Mouse (Mus musculus) limb, embryonic 15.5 days (tissue): ENCODE results near the gene Ankrd28. TPM values are rescaled to one million over a fixed set of nuclear protein-coding genes. Genes with fewer than 3 reads are reported as not detected.

Source experiments
- ATAC-seq: fragments of 200-750 bp; cut with Nextera tagmentation; 2 replicates; pipeline ENCODE4 v1.8.0; 2017; ENCODE audit warnings: low read depth, moderate TSS enrichment; ENCODE audit not compliant: insufficient number of reproducible peaks, low FRiP score, low TSS enrichment
- H3K27ac ChIP-seq: fragments of 300-500 bp; sonication (generic); 2 replicates; pipeline ENCODE4 v1.5.1; 2015; ENCODE audit warnings: moderate library complexity, mild to moderate bottlenecking, inconsistent platforms
- H3K27me3 ChIP-seq: fragments of 300-500 bp; sonication (generic); 2 replicates; pipeline ENCODE4 v1.6.1; 2015; ENCODE audit warnings: inconsistent platforms
- H3K36me3 ChIP-seq: fragments of 300-500 bp; sonication (generic); 2 replicates; pipeline ENCODE4 v1.6.1; 2015; ENCODE audit warnings: inconsistent platforms
- H3K4me1 ChIP-seq: fragments of 300-500 bp; sonication (generic); 2 replicates; pipeline ENCODE4 v1.6.1; 2015; ENCODE audit warnings: inconsistent platforms
- H3K4me2 ChIP-seq: fragments of 300-500 bp; sonication (generic); 2 replicates; pipeline ENCODE4 v1.6.1; 2015; ENCODE audit warnings: mild to moderate bottlenecking, inconsistent platforms
- H3K4me3 ChIP-seq: fragments of 300-500 bp; sonication (generic); 2 replicates; pipeline ENCODE4 v1.5.1; 2015; ENCODE audit warnings: mild to moderate bottlenecking, inconsistent platforms
- H3K9ac ChIP-seq: fragments of 300-500 bp; sonication (generic); 2 replicates; pipeline ENCODE4 v1.6.1; 2015; ENCODE audit warnings: inconsistent platforms
- H3K9me3 ChIP-seq: fragments of 300-500 bp; sonication (generic); 2 replicates; pipeline ENCODE4 v1.6.1; 2016; ENCODE audit warnings: inconsistent platforms
- WGBS: fragments of 180-500 bp; shearing (Covaris S2); methylation state at CpG from one replicate; pipeline ENCODE4 v1.1.7; 2015; 5-methylcytosine and 5-hydroxymethylcytosine counted together
- polyA plus RNA-seq: library from polyadenylated mRNA; unstranded; fragments of >200 nt; fragmentation: Nextera tagmentation; extraction: Ambion mirVana; gene quantifications from 2 replicates; pipeline ENCODE4 v1.2.1, GENCODE M21; 2015

Ankrd28 gene
- polyA plus RNA-seq, 1 experiment from 2014 or later, result 10.0 TPM

DNA sequence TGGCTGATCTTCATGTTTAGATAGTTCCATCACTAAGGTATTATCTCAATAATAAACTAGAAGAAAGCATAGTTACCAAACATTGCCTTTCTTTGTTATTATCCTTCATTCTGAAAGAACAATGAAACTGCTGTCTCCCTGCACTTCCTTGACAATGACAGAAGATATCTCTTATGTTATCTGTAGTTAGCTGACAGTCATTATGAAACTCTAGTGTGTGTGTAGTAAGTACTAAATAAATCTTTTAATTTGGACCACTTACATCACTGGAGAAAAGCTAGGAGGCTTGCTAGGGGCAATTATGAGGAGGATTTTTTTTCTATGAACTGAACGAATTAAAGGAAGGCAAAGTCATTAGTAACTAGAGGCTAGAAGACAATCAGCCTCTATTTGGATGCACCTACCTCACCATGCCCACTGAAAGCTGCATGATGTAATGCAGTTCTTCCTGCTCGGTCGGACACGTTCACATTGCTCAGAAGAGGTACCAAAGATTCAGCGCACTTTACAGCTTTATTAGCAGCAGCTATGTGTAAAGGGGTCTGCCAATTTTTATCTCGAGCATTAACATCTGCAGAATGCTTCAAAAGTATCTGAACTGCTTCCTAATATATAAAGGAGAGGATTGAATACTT lies 82.1 kb downstream of the Ankrd28 start:
- 74% methylated on average over 6 of the region's 6 CpGs for WGBS
- no peaks in the 10 kb centered on the region for H3K4me1 ChIP-seq

DNA sequence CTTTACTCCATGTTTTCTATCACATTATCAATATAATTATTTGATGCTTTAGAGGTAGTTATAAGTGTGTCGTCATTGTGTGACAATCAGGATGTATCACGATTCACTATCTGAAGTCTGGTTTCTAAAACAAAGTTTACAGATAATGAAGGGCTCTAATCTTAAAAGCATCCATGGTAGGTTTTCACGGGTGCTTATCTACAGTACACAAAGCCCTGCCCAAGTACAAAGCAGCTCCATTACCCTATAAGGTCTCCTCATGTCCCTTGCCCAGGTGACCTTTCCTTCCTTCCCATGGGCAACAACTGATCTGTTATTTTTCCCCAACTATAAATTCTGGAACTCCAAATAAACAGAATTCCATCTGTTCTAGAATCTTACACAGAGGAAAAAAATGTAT lies 87.9 kb downstream of the Ankrd28 start:
- H3K36me3 ChIP-seq, result peaks cover 35% of the 10 kb centered on the region

More for the DNA sequence above, 82.1 kb downstream of the Ankrd28 start:
- Histone ChIP-seq H3K9me3 (no peaks in the 10 kb centered on the region), H3K4me3 (no peak overlapping the region), H3K36me3 (peaks cover 19% of the 10 kb centered on the region), H3K27me3 (no peaks in the 10 kb centered on the region), H3K9ac (no peak overlapping the region), H3K27ac (no peak overlapping the region), H3K4me2 (no peak overlapping the region)
- ATAC-seq, result no peak

DNA sequence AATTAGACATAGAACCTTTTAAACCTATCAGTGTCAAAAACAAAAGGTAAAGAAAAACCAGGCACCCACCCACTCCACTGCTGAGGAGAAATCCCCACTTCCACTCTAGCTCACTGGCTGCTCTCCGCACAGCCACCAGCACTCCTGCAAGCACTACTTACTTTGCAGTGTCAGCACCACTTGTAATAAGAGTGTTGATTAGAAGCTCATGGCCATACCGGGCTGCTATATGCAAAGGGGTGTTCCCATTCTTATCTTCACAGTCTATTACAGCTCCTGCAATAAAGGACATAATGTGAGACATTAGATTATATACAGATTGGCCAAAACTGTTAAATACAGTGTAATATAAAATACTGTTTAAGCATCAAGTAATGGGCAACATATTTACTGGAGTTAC lies 95.6 kb downstream of the Ankrd28 start:
- no peak overlapping the region for H3K4me2 ChIP-seq
- no peak overlapping the region for H3K27ac ChIP-seq
- 79% methylated on average over 2 of the region's 2 CpGs for WGBS
- no peaks in the 10 kb centered on the region for H3K27me3 ChIP-seq
- H3K36me3 ChIP-seq, result peaks cover 17% of the 10 kb centered on the region; the same call in 1 of the 2 replicates
- H3K4me1 ChIP-seq, result no peaks in the 10 kb centered on the region
- H3K9ac ChIP-seq, result no peak overlapping the region
- no peaks in the 10 kb centered on the region for H3K9me3 ChIP-seq
- ATAC-seq, result no peak
- no peak overlapping the region for H3K4me3 ChIP-seq

More for the DNA sequence above, 87.9 kb downstream of the Ankrd28 start:
- H3K4me3 ChIP-seq, result no peak overlapping the region
- no peaks in the 10 kb centered on the region for H3K27me3 ChIP-seq
- H3K9ac ChIP-seq, result no peak overlapping the region
- H3K9me3 ChIP-seq, result no peaks in the 10 kb centered on the region
- no peaks in the 10 kb centered on the region for H3K4me1 ChIP-seq
- H3K27ac ChIP-seq, result no peak overlapping the region
- WGBS, result 89% methylated on average over 3 of the region's 3 CpGs
- no peak for ATAC-seq
- H3K4me2 ChIP-seq, result no peak overlapping the region

DNA sequence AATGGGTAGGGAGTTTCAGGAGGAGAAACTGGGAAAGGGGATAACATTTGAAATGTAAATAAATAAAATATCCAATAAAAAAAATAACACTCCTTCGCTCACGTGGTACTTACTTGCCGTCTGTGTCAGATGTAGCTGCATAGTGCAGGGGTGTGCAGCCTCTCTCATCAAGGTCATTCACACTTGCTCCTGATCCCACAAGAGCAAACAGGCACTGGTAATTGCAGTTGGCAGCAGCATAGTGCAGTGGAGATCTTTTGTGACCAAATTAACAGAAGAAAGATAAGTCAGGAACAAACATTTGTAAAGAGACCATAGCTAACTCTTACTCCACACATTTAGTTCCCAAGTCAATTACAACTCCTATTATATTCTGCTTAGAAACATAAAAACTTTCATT lies 102.9 kb downstream of the Ankrd28 start:
- no peaks in the 10 kb centered on the region for H3K27me3 ChIP-seq
- no peaks in the 10 kb centered on the region for H3K4me1 ChIP-seq
- 85% methylated on average over 3 of the region's 3 CpGs for WGBS
- H3K4me2 ChIP-seq, result no peak overlapping the region
- H3K4me3 ChIP-seq, result no peak overlapping the region
- ATAC-seq, result no peak
- no peak overlapping the region for H3K27ac ChIP-seq
- no peak overlapping the region for H3K9ac ChIP-seq
- H3K36me3 ChIP-seq, result peaks cover 19% of the 10 kb centered on the region
- no peaks in the 10 kb centered on the region for H3K9me3 ChIP-seq

DNA sequence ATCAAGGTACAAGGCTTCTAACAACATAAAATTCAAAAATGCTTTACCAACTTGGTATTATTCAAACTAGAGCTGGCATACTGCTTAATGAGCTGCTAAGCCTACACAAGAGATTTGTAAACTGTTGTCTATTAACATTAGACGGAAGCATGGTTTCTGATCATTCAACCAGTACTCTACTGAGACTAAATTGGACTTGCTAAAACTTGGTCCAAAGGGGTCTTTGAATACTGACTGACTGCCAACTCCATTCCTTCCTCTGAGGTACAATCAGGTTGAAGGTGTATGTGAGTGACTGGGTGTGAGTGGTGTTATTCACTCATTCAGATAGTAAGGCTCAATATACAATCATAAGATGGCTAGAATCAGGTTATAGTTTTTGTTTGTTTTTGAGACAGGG lies 107.7 kb downstream of the Ankrd28 start:
- Histone ChIP-seq H3K9ac (no peak overlapping the region), H3K9me3 (no peaks in the 10 kb centered on the region), H3K4me3 (no peak overlapping the region), H3K27me3 (no peaks in the 10 kb centered on the region), H3K4me2 (no peak overlapping the region), H3K27ac (no peak overlapping the region), H3K4me1 (no peaks in the 10 kb centered on the region), H3K36me3 (peaks cover 44% of the 10 kb centered on the region)
- ATAC-seq, result no peak
- WGBS, result 73% methylated on average over 1 of the region's 1 CpGs

DNA sequence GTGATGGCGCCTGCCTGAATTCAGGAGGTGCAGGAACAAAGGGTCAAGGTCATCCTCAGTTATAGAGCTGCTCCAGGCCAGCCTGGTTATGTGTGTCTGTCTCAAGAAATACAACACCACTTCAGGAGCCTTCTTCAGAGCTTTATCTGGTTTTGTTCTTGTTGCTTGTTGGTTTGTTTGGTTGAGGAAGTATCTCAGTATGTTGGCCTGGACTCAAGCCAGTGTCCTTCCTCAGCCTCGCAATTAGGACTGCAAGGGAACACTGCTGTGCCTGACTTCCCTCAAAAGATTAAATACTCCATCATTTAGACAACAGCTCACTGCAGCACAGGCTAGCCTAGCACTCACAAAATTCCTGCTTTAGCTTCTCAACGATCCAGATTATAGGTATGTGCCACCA lies 109.2 kb downstream of the Ankrd28 start:
- Histone ChIP-seq H3K4me1 (no peaks in the 10 kb centered on the region), H3K27me3 (no peaks in the 10 kb centered on the region), H3K36me3 (peaks cover 42% of the 10 kb centered on the region), H3K9me3 (no peaks in the 10 kb centered on the region), H3K27ac (no peak overlapping the region), H3K4me2 (no peak overlapping the region), H3K9ac (no peak overlapping the region), H3K4me3 (no peak overlapping the region)
- no peak for ATAC-seq
- WGBS, result 83% methylated on average over 3 of the region's 3 CpGs

DNA sequence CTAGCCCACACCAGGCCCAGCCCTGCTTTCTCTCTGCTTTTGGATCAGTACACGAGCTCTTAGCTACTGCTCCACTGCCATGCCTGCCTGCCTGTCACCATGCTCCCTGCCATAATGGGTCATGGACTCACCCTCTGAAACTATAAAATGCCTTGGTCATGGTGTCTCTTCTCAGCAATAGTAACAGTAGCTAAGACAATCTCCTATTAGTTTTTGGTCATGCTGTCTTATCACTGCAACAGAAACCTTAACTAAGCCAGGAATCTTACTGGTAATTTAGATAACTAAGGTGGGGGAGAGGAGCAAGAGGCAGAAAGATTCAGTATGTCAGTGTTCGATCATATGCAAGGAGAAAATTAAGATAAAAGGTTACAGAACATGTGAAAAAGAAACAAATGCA lies 112.1 kb downstream of the Ankrd28 start:
- 85% methylated on average over 2 of the region's 2 CpGs for whole genome bisulfite sequencing
- Histone ChIP-seq H3K27ac (no peak overlapping the region), H3K4me1 (no peaks in the 10 kb centered on the region), H3K9ac (no peak overlapping the region), H3K4me3 (no peak overlapping the region), H3K36me3 (peaks cover 44% of the 10 kb centered on the region), H3K27me3 (no peaks in the 10 kb centered on the region), H3K9me3 (no peaks in the 10 kb centered on the region), H3K4me2 (no peak overlapping the region)
- no peak for ATAC-seq

DNA sequence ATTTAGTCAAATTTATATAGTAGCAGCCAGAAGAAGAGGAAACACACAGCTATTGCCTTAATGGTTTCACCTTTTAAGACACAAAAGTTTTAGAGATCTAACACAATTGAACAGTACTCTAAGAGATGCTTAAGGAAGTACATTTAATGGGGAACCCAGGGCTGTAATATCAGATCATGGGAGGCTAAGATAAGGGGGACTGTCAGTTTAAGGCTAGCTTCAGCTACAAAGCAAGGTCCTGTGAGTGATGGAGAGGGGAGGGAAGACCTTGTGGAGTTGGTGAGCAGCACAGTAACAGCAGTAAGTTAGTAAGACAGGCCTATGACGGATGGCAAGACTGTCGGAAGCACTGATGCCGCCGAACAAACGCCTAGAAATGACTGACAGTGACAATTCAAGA lies 113.1 kb downstream of the Ankrd28 start:
- Histone ChIP-seq H3K4me3 (no peak overlapping the region), H3K4me2 (no peak overlapping the region), H3K27ac (no peak overlapping the region), H3K9me3 (no peaks in the 10 kb centered on the region), H3K9ac (no peak overlapping the region), H3K36me3 (peaks cover 45% of the 10 kb centered on the region), H3K27me3 (no peaks in the 10 kb centered on the region), H3K4me1 (no peaks in the 10 kb centered on the region)
- ATAC-seq, result no peak
- WGBS, result 94% methylated on average over 5 of the region's 5 CpGs

DNA sequence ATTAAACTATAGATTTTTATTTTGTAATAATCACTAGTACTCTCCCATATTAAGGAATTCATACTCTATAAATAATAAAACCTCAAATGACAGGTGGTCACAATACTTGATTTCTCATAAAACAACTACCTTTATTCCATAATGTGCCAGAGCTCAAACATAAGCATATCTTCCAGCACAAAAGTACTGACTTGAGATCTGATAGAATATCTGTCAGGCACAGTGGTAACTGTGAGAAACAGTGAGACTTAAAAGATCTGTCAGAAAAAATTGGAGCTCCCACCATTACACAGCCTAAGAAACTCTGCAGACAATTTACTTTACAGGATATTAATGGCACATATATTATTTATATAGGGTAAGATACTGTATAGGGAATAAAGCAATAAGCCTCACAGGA lies 114.8 kb downstream of the Ankrd28 start:
- H3K4me1 ChIP-seq, result no peaks in the 10 kb centered on the region
- H3K9ac ChIP-seq, result no peak overlapping the region
- no peak overlapping the region for H3K4me2 ChIP-seq
- no peak for ATAC-seq
- no peak overlapping the region for H3K27ac ChIP-seq
- H3K27me3 ChIP-seq, result no peaks in the 10 kb centered on the region
- no peaks in the 10 kb centered on the region for H3K9me3 ChIP-seq
- H3K4me3 ChIP-seq, result no peak overlapping the region
- H3K36me3 ChIP-seq, result peaks cover 46% of the 10 kb centered on the region

DNA sequence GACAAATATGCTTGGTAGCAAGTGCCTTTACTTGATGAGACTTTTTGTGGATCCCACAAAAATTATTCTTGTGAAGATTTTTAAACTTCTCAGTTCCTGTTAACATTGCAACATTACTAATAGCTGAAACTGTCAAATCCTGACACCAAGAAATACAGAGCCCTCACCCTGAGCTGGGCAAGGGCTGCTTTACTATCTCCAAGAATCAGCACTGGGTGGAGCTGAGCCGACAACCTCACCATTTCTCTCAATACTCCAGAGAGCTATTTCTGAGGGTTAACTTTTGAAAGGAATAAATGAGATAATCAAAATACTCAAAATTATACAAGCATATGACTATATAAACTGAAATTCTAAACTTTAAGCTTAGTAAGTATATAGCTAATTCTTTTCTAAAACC lies 121.1 kb downstream of the Ankrd28 start:
- no peak overlapping the region for H3K27ac ChIP-seq
- H3K36me3 ChIP-seq, result peaks cover 30% of the 10 kb centered on the region
- no peak overlapping the region for H3K4me3 ChIP-seq
- no peak overlapping the region for H3K9ac ChIP-seq
- no peaks in the 10 kb centered on the region for H3K4me1 ChIP-seq
- H3K4me2 ChIP-seq, result no peak overlapping the region
- ATAC-seq, result no peak
- WGBS, result 84% methylated on average over 1 of the region's 1 CpGs
- H3K27me3 ChIP-seq, result no peaks in the 10 kb centered on the region
- H3K9me3 ChIP-seq, result no peaks in the 10 kb centered on the region

DNA sequence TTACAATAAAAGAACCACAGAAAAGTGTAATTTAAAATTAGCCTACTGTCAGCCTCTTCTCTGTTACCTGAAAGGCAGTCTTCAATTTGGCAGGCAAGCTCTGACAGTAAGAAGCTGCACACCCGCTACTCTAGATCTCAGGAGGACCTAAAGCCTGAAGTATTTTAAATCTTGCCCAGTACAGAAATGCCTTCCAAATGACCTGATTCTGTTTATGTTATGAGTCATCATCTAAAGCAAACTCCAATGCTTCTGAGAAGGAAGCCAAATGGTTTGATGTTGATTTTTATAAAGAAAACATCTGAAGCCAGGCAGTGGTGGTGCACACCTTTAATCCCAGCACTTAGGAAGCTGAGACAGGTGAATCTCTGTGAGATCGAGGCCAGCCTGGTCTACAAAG lies 130.1 kb downstream of the Ankrd28 start:
- Histone ChIP-seq H3K27ac (no peak overlapping the region), H3K9me3 (no peaks in the 10 kb centered on the region), H3K9ac (no peak overlapping the region), H3K4me3 (no peak overlapping the region), H3K4me1 (no peaks in the 10 kb centered on the region), H3K36me3 (peaks cover 51% of the 10 kb centered on the region), H3K4me2 (no peak overlapping the region), H3K27me3 (no peaks in the 10 kb centered on the region)
- 76% methylated on average over 2 of the region's 2 CpGs for WGBS
- ATAC-seq, result no peak

DNA sequence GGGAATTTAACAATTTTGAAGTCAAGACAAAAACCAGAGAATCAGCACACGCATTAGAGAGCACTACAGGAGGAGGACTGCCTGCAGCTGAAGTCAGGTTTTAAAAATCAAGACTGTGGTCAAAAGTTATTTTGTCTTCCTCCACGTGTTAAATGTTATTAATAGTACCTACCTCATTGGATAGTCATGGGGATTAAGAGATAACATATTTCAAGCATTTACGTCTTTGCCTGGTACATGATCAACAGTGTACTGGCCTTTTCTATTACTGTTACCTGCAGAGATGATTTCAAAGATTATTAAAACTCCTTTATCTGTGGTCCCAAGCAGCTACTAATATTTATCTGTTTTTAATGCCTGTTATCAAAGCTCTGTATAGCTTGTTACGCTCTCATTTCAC lies 132.7 kb downstream of the Ankrd28 start:
- no peaks in the 10 kb centered on the region for H3K9me3 ChIP-seq
- H3K4me1 ChIP-seq, result no peaks in the 10 kb centered on the region
- H3K9ac ChIP-seq, result no peak overlapping the region
- H3K4me2 ChIP-seq, result no peak overlapping the region
- ATAC-seq, result no peak
- no peaks in the 10 kb centered on the region for H3K27me3 ChIP-seq
- H3K27ac ChIP-seq, result no peak overlapping the region
- no peak overlapping the region for H3K4me3 ChIP-seq
- WGBS, result 85% methylated on average over 4 of the region's 4 CpGs
- H3K36me3 ChIP-seq, result peaks cover 37% of the 10 kb centered on the region

DNA sequence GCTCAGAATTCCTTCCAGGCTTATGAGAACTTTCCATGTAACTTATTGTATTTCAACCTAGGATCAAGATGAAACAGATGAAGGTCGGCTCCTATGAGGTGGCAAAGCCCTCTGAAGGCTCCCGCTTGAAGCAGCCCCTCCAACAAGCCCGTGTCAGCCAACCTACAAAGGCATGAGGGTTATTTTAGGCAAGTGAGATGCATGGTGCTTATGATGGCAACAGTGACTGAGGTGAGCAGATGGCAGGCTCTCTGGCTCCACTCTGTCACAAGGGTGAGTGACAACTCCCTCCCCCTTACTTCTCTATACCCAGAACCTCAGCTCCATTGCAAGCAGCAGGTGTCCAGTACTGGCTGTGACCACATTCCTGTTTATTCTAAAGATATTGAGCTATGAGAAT lies 133.1 kb downstream of the Ankrd28 start:
- Histone ChIP-seq H3K4me3 (no peak overlapping the region), H3K4me1 (no peaks in the 10 kb centered on the region), H3K27me3 (no peaks in the 10 kb centered on the region), H3K27ac (no peak overlapping the region), H3K9ac (no peak overlapping the region), H3K9me3 (no peaks in the 10 kb centered on the region), H3K36me3 (peaks cover 33% of the 10 kb centered on the region), H3K4me2 (no peak overlapping the region)
- 77% methylated on average over 3 of the region's 3 CpGs for WGBS
- ATAC-seq, result peak; percentile 55; the same call in 1 of the 2 replicates
